Mouse (Mus musculus) layer of hippocampus, adult 9-10 months (tissue): ENCODE data around the gene Duoxa2.
"Not testable (repeated sequence)": the region's sequence is repeated elsewhere in the genome, so short reads cannot be mapped to it uniquely, and the experiment has no call there.

Experiments
- DNase-seq: peaks from one replicate; pipeline ENCODE4 v3.0.0; 2022; ENCODE audit warnings: low spot score

Gene Duoxa2

DNA sequence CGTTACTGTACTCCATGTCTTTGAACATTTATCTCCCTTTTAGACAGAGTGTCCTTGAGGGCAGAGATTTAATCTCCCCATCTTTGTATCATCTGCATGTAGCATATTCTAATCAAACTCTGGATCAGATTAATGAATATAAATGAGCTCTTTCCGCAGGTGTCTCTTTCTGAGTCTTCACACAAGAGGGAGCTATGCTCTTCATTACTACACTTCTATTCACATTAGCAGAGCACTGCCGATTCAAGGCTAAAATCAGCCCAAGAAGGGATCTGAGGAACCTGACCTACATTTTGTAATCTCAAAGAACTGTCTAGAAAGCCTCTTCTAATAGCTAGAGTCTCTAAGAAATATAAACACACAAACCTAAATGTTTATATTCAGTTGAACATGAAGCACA lies 10.9 kb downstream of the Duoxa2 start:
- DNase-seq = no peak

DNA sequence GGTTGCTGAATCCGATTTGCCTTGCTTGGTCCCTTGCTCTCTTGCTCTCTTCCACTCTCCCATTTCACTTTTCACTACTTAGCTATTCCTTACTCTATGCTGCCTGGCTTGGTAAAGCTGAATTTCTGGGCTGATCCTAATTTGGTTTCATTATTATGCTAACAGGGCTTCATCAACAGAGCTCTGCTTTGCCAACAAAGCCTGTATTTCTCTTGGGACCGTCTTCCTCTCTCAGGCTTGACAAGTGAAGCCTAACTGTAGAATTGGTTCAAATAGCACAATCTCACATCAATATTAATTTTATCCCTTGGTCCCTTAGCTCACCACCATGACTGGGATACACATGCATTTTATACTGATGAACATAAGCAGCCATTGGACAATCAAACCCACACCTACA lies 12.9 kb downstream of the Duoxa2 start:
- DNase-seq = no peak

DNA sequence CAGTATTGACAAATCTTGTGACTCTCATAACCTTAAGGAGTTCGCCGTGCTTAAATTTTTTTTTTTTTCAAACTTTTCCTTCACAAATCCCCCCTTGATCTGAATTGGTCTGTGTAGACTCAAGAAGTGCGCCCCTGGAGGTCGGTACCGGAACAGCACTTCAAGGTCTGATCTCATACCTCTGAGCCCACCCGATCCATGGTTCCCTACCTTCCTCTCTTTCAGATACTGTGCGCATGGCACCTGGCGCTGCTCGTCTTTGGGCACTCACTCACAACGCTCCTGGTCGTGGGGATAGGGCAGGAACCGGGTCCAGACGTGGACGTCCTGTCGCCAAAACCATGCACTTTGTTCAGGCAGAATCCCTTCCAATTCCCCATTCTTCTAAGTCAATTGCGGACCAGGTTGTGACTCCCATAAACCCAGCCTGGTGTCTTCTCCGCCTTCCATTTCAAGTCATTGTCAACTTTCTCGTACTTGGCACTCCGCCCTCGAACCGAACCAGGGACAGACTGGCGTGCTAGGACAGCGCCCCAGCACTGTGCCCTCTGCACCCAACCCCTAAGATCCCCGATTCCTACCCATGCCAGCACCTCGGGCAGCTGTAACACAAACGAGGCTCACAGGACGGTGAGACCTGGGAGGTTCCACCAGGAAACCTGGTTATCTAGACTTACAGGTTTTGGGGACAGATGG lies 14.2 kb downstream of the Duoxa2 start:
- DNase-seq = no peak

DNA sequence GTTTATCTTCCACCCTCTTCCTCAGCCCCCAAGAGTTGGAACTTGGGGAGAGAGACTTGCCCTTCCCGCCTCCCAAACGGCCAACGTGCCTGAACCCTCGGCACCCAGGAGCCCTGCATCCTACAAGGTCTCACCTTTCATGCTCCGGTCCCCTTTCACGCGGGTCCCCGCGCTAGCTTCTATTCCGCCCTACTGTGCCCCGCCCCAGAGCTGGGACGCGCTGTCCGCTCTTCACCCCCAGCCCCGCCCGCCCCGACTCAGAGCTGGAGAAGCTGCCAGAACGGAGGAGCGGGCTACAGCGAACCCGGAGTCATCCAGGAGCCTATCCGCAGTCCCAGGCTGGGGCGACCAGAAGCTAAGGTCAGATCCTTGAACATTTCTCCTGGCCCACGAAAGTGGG lies 14.8 kb downstream of the Duoxa2 start, which contains the start of gene Duoxa1:
Duoxa1 (minus strand) TSS at position 195 of the 400 bp plus-strand sequence.
- DNase-seq = no peak

DNA sequence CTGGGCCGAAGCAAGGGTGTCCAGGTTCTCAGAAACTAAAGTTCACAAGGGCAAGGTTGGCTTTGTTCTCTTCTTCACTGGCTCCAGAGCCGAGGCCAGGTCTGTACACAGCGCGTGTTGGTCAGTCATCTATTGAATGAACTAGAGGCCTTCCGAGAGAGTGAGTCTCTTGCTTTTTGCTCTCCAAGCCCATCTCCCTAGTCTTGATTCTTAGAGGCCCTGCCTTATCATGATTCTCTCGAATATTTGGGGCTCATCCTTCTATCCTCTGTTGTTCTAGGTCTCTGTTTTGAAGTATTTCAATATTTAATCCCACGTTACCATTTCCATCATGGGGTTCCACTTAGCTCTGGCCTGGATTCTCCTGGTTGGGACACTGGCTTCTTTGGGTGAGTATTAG lies 16.7 kb downstream of the Duoxa2 start, which contains the start of gene Duox1:
Duox1 (plus strand) TSS at position 301 of the 400 bp plus-strand sequence.
- no peak for DNase-seq

DNA sequence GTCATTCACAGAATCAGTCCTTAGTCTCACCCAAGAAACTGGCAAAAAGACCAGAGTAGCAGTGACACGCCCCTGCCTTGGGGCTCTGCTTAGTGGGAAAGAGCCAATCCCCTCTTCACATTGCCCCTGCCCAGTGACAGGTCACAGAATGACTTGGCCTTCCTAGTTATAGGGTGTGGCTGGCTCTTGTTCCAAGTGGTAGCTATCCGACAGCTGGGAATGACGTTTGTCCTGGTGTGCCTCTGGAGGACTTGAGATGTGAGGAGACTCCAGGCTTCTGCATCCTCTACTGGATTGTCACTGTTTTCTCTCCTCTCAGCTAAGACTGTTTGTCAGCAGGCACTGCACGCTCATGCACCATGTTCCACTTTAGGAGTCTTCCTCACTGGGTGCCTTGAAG lies 18.7 kb downstream of the Duoxa2 start:
- DNase-seq = no peak

DNA sequence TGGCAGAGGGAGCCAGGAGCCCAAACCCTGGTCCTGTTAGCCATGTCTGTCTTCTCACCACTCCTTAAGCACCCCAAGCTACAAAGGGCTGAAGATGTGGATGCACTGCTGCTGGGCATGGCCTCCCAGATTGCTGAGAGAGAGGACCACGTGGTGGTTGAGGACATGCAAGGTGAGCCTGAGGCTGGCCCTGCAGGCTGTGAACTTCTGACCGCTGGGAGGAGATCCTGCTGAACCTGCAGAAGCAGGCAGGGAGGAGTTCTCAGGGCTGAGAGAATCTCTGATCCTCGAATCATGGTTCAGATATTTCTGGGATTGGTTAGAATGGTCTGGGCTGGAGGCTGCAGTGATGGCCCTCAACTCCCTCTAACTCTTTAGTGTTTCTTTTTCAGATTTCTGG lies 25.3 kb downstream of the Duoxa2 start:
- DNase-seq = no peak

DNA sequence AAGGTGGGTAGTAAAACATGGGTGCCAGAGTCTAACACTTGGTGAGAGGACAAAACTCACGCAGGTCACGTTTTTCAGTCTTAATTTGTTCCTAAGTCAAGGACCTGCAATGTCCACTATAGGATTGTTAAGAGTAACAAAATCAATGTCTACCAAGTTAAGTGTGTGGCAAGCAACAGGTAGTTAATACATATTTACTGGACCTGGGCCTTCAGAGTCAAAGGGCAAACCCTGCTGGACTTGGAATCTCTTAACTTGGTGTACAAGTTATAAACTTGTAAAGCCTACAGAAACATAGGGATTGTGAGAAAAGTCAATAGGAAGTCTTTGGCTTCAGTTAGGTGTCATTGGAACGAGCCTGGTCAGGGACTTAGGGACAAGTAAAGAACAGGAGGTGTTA lies 25.9 kb downstream of the Duoxa2 start:
- no peak for DNase-seq

DNA sequence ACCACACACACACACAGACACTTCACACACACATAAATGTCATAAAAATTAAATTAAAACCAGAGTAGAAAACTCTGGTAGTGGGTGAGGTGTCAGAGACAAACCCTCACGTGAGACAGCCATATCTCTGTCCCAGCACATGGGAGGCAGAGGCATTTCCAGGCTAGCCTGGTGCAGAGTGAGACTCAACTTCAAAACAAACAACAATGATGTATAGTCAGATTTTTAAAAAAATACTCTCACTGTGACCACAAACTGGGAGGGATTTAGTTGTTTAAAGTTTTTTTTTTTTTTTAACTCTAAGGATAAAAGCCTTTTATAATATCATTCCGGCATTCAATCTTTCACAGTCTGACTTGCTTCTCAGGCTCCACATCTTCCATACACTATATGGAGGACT lies 26.7 kb downstream of the Duoxa2 start:
- DNase-seq = no peak

DNA sequence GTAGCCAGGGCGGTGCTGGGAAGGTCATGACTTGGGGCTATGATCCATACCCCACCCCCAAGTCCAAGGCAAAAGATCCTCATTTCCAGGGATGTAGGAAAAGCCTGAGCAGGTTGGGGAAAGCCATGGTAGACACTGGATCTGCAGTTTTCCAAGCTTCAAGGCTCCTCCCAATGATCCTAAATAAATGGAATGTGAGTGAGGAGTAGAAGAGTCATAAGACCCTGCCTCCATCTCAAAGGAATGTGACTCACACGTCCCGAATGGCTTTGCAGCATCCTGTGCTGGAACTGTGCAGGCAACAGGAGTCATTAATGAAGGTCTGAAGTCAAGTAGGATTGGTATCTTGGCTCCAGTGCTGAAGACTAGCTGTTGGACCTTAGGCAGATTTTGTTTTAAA lies 29.3 kb downstream of the Duoxa2 start:
- no peak for DNase-seq

DNA sequence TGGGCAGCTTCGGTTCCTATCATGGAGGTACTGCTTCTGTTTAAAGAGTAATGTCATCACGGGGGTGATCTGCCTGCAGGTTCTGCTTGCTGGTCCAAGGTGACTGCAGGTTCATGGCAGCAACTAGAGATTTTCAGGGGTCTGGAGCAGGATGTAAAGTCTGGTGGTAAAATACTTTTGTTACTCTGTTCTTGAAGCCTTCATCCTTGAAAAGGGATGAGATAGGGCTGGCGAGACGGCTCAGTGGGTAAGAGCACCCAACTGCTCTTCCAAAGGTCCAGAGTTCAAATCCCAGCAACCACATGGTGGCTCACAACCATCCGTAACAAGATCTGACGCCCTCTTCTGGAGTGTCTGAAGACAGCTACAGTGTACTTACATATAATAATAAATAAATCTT lies 31.6 kb downstream of the Duoxa2 start:
- DNase-seq = not testable (repeated sequence)

DNA sequence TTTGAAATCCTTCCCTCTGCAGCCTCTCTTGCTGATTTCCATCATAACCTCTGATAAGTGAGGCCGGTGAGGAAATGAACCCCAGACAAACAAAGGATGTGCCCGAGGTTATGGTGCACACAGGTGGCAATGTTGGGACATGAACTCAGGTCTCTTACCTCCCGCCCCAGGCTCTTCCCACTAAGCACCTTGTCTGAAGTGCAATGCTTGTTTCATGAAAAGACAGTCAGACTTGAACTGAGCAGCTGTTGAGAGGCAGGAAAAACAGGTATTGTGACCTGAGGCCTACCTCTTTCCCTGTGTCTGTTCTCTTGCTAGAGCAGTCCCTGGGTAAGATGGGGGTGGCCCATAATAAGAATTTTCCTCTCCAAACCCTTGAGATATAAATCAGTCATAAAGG lies 33.5 kb downstream of the Duoxa2 start:
- DNase-seq = no peak

DNA sequence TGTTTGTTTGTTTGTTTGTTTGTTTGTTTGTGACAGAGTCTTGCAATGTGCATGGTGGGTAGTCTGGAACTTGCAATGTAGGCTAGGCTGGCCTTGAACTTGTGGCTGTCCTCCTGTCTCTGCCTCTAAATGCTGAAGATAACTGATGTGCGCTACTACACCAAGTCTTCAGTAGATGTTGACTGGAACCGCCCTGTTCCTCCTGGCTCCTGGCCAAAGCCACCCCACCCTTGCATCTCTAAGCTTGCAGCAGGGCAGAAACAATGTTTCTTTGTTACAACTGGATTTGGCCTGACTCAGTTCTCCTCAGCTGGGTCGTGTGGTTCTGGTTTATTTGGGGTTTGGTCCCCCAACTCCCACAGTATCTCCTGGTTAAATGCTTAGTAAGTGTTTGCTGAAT lies 35.5 kb downstream of the Duoxa2 start:
- no peak for DNase-seq

DNA sequence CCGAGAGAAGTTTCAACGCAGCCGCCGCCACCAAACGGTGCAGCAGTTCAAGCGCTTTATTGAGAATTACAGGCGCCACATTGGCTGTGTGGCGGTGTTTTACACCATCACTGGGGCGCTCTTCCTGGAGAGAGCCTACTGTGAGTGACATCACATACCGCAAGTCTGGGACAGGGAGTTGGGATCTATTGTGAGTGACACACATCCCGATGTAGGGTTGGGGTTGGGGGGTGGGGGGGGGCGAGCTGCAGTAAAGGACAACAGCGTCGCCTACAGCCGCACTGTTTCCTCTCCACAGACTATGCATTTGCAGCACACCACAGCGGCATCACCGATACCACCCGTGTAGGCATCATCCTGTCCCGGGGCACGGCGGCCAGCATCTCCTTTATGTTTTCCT lies 38.6 kb downstream of the Duoxa2 start:
- DNase-seq = no peak

DNA sequence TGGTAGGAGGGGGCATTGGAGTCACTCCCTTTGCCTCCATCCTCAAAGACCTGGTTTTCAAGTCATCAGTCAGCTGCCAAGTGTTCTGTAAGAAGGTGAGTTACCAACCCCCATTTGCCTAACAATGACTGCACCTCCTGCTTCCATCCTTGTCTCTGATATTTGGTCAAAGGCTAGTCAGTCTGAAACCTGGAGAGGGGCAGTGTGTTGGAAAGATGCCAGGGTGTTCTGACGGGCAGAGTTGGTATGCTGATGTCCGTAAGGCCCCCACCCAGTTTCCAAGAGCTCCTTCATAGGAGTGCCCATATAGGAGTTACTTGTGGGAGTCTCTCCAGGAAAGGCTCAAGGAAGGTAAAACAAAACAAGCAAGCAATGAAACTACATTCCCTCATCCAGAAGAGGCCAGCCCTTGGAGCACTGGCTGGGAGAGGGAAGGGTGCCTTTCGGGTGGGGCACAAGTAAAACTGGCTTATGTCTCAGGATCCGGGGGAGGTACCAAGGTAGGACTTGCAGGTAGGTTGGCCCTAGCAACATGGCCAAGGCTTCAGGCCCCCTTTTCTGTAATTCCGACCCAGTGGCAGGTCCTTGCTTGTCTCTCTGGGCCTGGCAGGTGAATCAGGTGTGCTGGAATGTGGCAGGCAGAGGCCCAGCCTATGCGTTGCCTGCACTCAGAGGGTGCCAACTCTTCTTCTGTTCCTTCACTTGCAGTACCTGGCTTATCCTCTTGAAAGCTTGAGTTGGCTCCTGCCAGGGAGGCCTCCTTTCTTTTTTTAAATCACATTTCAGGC lies 46.6 kb downstream of the Duoxa2 start:
- no peak for DNase-seq

DNA sequence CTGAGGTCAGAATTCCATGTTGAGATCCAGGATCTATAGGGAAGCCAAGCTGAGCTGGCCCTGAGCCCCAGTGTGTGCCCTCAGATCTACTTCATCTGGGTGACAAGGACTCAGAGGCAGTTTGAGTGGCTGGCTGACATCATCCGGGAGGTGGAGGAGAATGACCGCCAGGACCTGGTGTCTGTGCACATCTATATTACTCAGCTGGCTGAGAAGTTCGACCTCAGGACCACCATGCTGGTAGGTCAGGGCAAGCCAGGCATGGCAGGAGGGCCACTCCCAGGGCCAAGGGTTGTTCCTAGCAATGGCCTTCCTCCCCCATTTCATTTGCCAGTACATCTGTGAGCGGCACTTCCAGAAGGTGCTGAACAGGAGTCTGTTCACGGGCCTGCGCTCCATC lies 47.5 kb downstream of the Duoxa2 start:
- DNase-seq = not testable (repeated sequence)

DNA sequence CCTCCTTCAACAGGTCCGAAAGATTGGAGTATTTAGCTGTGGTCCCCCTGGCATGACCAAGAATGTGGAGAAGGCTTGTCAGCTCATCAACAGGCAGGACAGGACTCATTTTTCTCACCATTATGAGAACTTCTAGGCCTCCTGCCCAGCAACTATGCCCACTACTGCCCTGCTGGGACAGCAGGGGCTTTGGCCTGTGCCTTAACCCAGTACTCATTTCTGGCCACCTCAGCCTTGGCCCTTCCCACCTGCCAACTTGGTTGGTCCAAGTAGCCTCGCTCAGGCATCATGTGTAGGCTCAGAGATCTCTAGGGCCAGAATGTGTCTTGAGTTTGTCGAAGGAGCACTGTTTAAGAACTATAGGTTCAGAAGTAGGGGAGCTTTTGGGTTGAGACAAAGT lies 48.6 kb downstream of the Duoxa2 start:
- no peak for DNase-seq

DNA sequence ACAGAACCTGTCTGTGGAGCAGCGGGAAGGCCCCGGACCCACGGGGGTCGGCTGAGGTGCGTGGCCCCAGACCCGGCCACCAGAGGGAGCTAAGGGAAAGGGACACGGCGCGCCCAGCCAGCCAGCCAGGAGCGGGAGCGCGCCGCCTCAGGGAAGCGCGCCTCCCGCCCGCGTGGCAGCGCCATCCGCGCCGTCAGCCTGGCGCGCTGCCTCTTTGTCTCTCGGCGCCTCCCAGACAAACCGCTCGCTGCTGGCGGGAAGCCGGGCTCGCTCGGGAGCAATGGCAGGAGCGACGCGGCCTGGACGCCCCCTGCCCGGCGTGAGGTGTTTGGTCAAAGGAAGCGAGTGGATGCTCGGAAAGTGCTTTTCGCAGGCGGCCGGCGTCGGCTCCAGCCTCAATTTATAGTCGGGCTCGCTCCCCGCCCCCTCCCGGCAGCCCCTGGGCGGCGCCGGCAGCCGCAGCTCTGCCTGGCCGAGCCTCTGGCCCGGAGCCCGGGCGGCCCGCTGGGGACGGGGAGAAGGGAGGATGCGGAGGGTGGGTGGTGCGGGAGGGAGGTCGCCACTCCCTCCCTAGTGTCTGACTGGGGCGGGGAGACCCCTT lies 49.9 kb downstream of the Duoxa2 start:
- DNase-seq = peak; percentile 75

DNA sequence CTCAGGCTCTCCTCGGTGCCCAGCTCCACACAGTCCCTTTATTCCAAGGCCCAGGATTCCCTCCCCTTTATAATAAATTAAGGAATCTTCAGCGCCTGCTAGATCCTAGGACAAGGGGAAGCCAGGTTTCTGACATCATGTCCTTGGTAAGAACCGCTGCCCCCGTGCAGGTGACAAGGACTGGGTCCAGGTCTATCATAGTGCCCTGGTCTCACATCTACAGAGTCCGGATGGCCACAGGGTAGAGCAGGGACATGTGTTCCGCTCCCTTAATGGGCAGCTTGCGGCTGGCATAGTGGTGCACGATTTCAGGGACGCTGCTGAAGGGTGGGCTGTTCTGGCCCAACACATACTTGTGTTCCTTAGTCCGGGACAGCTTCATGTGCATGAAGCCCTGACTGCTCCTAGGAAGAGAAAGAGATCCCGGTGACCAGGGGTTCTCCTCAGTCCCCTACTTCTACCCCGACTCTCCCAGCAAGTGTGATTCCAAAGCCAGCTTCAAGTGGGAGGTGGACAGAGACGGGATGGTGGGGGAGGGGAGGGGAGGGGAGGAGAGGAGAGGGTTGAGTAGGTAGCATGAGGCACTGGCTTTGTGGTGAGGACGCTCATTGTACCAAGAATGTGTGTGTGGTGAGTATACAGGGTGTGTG lies 50.6 kb downstream of the Duoxa2 start:
- DNase-seq = no peak

DNA sequence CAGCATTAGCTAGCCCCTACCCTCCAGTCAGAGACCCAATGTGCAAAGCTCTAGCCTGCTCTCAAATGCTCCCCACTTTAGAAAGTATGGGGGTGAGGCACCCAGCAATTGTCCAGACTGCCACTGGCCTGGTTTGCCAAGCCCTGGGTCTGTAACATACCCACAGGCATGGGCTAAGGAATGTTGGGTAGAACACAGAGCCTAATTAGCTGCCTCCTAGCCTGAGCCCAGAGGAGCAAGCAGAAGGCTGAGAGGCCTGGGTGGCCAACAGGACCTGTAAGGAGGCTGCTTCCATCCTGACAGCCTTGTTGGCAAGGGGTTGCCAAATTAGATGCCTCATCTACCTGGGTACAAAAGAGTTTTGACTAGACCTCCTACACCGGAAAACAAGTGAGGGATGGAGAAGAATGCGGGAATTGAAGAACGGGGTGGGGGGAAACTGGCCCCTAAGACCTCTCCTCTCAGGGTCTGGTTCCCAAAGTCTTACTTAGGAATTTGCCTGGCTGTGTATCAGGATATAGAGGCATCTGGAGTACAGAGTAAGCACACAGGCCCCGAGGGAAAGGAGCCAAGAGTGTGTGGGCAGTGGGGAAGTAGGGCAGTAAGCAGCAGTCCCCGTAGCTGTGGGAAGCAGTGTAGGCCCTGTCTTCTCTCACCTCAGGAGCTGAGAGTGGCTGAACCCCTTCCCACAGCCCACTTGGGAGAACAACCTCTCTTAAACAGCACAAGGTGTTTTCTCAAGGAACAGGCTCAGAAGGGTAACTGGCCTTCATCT lies 52.6 kb downstream of the Duoxa2 start:
- DNase-seq = no peak

DNA sequence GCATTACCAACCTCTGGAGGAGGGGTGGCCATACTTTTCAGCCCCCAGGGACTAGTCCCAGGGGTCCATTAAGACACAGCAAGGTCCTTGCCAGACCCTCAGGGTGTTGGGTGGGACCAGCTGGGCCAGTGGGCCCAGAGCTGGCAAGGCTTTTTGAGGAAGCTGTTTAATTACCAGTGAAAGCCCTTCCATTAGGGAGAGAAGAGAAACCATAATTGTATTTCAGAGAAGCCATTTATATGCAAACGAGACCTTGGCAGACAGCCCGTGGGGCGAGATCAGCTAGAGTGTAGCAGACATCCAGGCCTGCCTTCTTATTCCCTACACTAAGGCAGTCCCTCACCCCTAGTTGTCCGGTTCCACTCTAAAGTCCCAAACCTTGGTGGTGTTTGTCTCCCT lies 53.2 kb downstream of the Duoxa2 start:
- no peak for DNase-seq
